Mouse (Mus musculus) left cerebral cortex, postnatal 10 days (tissue): ENCODE results near the gene Phgr1. TPM values are rescaled to one million over a fixed set of nuclear protein-coding genes. Genes with fewer than 3 reads are reported as not detected.

Experiments used
- DNase-seq, 2 experiments: peaks; one replicate each; pipeline ENCODE4 v3.0.0; 2021 to 2022; ENCODE audit warnings: low spot score in 2 of 2, mixed read lengths in 1 of 2; ENCODE audit errors: extremely low spot score in 1 of 2
- intact Hi-C: fragments of 180-260 bp; cut with DNase I; formaldehyde crosslinking; loops from one replicate; pipeline ENCODE4 v1.15.1; 2025
- total RNA-seq, 2 experiments: library from RNA; stranded (reverse); gene quantifications; 2 replicates each; pipeline ENCODE4 v1.2.3; 2021

The Phgr1 gene
- total RNA-seq, 2 experiments from 2014 or later = not detected

GRCm38 (mm10) chr2:118791591-118792258, 19.2 kb downstream of the Phgr1 start:
- intact Hi-C loops = no loop called here
- DNase-seq = no peak

- intact Hi-C loops = no loop called here
- no peak for DNase-seq
Measured at GRCm38 (mm10) chr2:118792259-118792613, 19.7 kb downstream of the Phgr1 start.

- no peak for DNase-seq
- intact Hi-C loops = no loop called here
Measured at GRCm38 (mm10) chr2:118793636-118794035, 21.1 kb downstream of the Phgr1 start.

GRCm38 (mm10) chr2:118802542-118803118, 30.1 kb downstream of the Phgr1 start:
- intact Hi-C loops = no loop called here
- DNase-seq = no peak

- intact Hi-C loops = no loop called here
- DNase-seq = no peak
Measured at GRCm38 (mm10) chr2:118804474-118804873, 31.9 kb downstream of the Phgr1 start.

GRCm38 (mm10) chr2:118805137-118805536, 32.6 kb downstream of the Phgr1 start:
- intact Hi-C loops = no loop called here
- DNase-seq = no peak

- no peak for DNase-seq
- intact Hi-C loops = no loop called here
Measured at GRCm38 (mm10) chr2:118805756-118806155, 33.2 kb downstream of the Phgr1 start.

- no peak for DNase-seq
- intact Hi-C loops = no loop called here
Measured at GRCm38 (mm10) chr2:118806860-118807259, 34.3 kb downstream of the Phgr1 start.

GRCm38 (mm10) chr2:118810861-118811260, 38.3 kb downstream of the Phgr1 start:
- intact Hi-C loops = no loop called here

GRCm38 (mm10) chr2:118812724-118813123, 40.2 kb downstream of the Phgr1 start:
- DNase-seq = no peak
- intact Hi-C loops = no loop called here

More at GRCm38 (mm10) chr2:118810861-118811260, 38.3 kb downstream of the Phgr1 start:
- no peak for DNase-seq

GRCm38 (mm10) chr2:118813981-118814836, 41.6 kb downstream of the Phgr1 start, which contains the start of gene Knstrn:
Knstrn (plus strand) TSS chr2:118814003.
- DNase-seq = peak; percentile 86 to 91
- intact Hi-C loops = no loop called here

- intact Hi-C loops = no loop called here
Measured at GRCm38 (mm10) chr2:118822800-118823199, 50.2 kb downstream of the Phgr1 start.

GRCm38 (mm10) chr2:118824396-118824795, 51.8 kb downstream of the Phgr1 start:
- no peak for DNase-seq
- intact Hi-C loops = no loop called here

More at GRCm38 (mm10) chr2:118822800-118823199, 50.2 kb downstream of the Phgr1 start:
- DNase-seq = no peak

Other genes starting within 250 kb of the Phgr1 start
- gene Bmf, start 223.1 kb upstream of the Phgr1 start, total RNA-seq = 1 to 10 TPM; 4.0 to 5.2 TPM
- 1 to 10 TPM; 2.8 to 4.5 TPM for gene Bub1b, start 174.6 kb upstream of the Phgr1 start, total RNA-seq
- 100 to 1,000 TPM; 168 to 174 TPM for gene Pak6, start 109.5 kb upstream of the Phgr1 start, total RNA-seq
- gene Ankrd63, start 68.8 kb upstream of the Phgr1 start, total RNA-seq = 1 to 10 TPM; 5.9 to 8.9 TPM
- gene Plcb2, start 44.3 kb upstream of the Phgr1 start, total RNA-seq = 1 to 10 TPM; 2.2 to 3.3 TPM
- gene Inafm2, start 27.0 kb upstream of the Phgr1 start, total RNA-seq = 10 to 100 TPM; 26.1 to 28.5 TPM
- gene Ccdc9b, start 10.1 kb upstream of the Phgr1 start, total RNA-seq = 1 to 10 TPM; 2.3 to 2.4 TPM
- 100 to 1,000 TPM; 177 to 187 TPM for gene Disp2, start 7.0 kb downstream of the Phgr1 start, total RNA-seq
- 1 to 10 TPM; 3.3 to 3.5 TPM for gene Knstrn, start 41.2 kb downstream of the Phgr1 start, total RNA-seq
- gene Ivd, start 89.2 kb downstream of the Phgr1 start, total RNA-seq = 10 to 100 TPM; 63.1 to 70.0 TPM
- gene Bahd1, start 127.6 kb downstream of the Phgr1 start, total RNA-seq = 10 to 100 TPM; 29.9 to 32.1 TPM
- gene Chst14, start 153.7 kb downstream of the Phgr1 start, total RNA-seq = 1 to 10 TPM; 2.4 to 2.9 TPM